Mouse (Mus musculus) forebrain, embryonic 16.5 days (tissue): ENCODE results near the gene Midn. TPM values are rescaled to one million over a fixed set of nuclear protein-coding genes. Genes with fewer than 3 reads are reported as not detected.
A peak's percentile ranks its signal among the peaks of the same experiment; 100 is the strongest.

Source experiments
- ATAC-seq: fragments of 200-750 bp; cut with Nextera tagmentation; 2 replicates; pipeline ENCODE4 v1.8.0; 2017; ENCODE audit warnings: mild to moderate bottlenecking, moderate library complexity
- H3K27ac ChIP-seq: fragments of 300-500 bp; sonication (generic); 2 replicates; pipeline ENCODE4 v1.5.1; 2014; ENCODE audit warnings: low read length, control low read depth
- H3K27me3 ChIP-seq: fragments of 300-500 bp; sonication (generic); replicated peaks from 2 replicates; pipeline ENCODE4 v1.6.1; 2014; ENCODE audit warnings: low read length; ENCODE audit not compliant: control insufficient read depth, insufficient read depth
- H3K36me3 ChIP-seq: fragments of 300-500 bp; sonication (generic); 2 replicates; pipeline ENCODE4 v1.6.1; 2014; ENCODE audit not compliant: control insufficient read depth, insufficient read depth
- H3K4me1 ChIP-seq: fragments of 300-500 bp; sonication (generic); replicated peaks from 2 replicates; pipeline ENCODE4 v1.6.1; 2014; ENCODE audit warnings: low read length; ENCODE audit not compliant: control insufficient read depth, insufficient read depth
- H3K4me2 ChIP-seq: fragments of 300-500 bp; sonication (generic); 2 replicates; pipeline ENCODE4 v1.6.1; 2014; ENCODE audit warnings: mild to moderate bottlenecking, low read length, control low read depth
- H3K4me3 ChIP-seq: fragments of 300-500 bp; sonication (generic); replicated peaks from 2 replicates; pipeline ENCODE4 v1.5.1; 2014; ENCODE audit warnings: mild to moderate bottlenecking, low read length, control low read depth
- H3K9ac ChIP-seq: fragments of 300-500 bp; sonication (generic); replicated peaks from 2 replicates; pipeline ENCODE4 v1.6.1; 2014; ENCODE audit warnings: low read depth, low read length, control low read depth
- H3K9me3 ChIP-seq: fragments of 300-500 bp; sonication (generic); 2 replicates; pipeline ENCODE4 v1.6.1; 2016; ENCODE audit warnings: low read length; ENCODE audit not compliant: control insufficient read depth
- WGBS: fragments of 180-500 bp; shearing (Covaris S2); extraction: QIAGEN DNeasy Blood & Tissue Kit; methylation state at CpG from one replicate; pipeline ENCODE4 v1.1.7; 2014; 5-methylcytosine and 5-hydroxymethylcytosine counted together
- polyA plus RNA-seq: library from polyadenylated mRNA; unstranded; fragments of >200 nt; fragmentation: Nextera tagmentation; extraction: Ambion mirVana; gene quantifications from 2 replicates; pipeline ENCODE4 v1.2.1, GENCODE M21; 2015

Gene Midn
- 26.5 and 30.9 TPM in 2 replicates for polyA plus RNA-seq

GRCm38 (mm10) chr10:80147719-80148601 lies at the start of gene Midn:
Midn (plus strand) TSS chr10:80148272.
- peak within 1 kb of the TSS; percentile 98 for H3K9ac ChIP-seq
- peak; percentile 11 for ATAC-seq
- peak within 1 kb of the TSS; percentile 63 for H3K4me3 ChIP-seq
- under 1% methylated on average over 38 of the region's 42 CpGs for WGBS
- H3K9me3 ChIP-seq, result no peaks in the 10 kb centered on the region
- H3K27ac ChIP-seq, result peak within 1 kb of the TSS; percentile 100
- no peaks in the 10 kb centered on the region for H3K36me3 ChIP-seq
- H3K4me1 ChIP-seq, result peaks cover 31% of the 10 kb centered on the region
- no peaks in the 10 kb centered on the region for H3K27me3 ChIP-seq
- peak within 1 kb of the TSS; percentile 70 for H3K4me2 ChIP-seq

GRCm38 (mm10) chr10:80098630-80099029 lies 49.4 kb upstream of the Midn start:
- WGBS, result 92% methylated on average over 5 of the region's 5 CpGs
- no peak overlapping the region for H3K9ac ChIP-seq

GRCm38 (mm10) chr10:80100982-80101381 lies 47.1 kb upstream of the Midn start:
- no peaks in the 10 kb centered on the region for H3K36me3 ChIP-seq
- ATAC-seq, result no peak
- 73% methylated on average over 11 of the region's 11 CpGs for WGBS
- peaks cover 19% of the 10 kb centered on the region for H3K4me1 ChIP-seq
- no peak overlapping the region for H3K4me3 ChIP-seq
- no peak overlapping the region for H3K4me2 ChIP-seq
- no peak overlapping the region for H3K27ac ChIP-seq
- no peaks in the 10 kb centered on the region for H3K27me3 ChIP-seq
- no peaks in the 10 kb centered on the region for H3K9me3 ChIP-seq
- no peak overlapping the region for H3K9ac ChIP-seq

More at GRCm38 (mm10) chr10:80098630-80099029, 49.4 kb upstream of the Midn start:
- Histone ChIP-seq H3K36me3 (no peaks in the 10 kb centered on the region), H3K9me3 (no peaks in the 10 kb centered on the region), H3K4me1 (peaks cover 19% of the 10 kb centered on the region), H3K27me3 (no peaks in the 10 kb centered on the region), H3K27ac (no peak overlapping the region), H3K4me3 (no peak overlapping the region), H3K4me2 (no peak overlapping the region)
- ATAC-seq, result no peak

- ATAC-seq, result peak; percentile 93
- H3K4me1 ChIP-seq, result peaks cover 17% of the 10 kb centered on the region
- H3K9ac ChIP-seq, result peak overlapping the region; percentile 96
- 0% methylated on average over 45 of the region's 59 CpGs for WGBS
- H3K27me3 ChIP-seq, result no peaks in the 10 kb centered on the region
- H3K4me2 ChIP-seq, result peak overlapping the region; percentile 93
- H3K27ac ChIP-seq, result peak overlapping the region; percentile 49
- peak overlapping the region; percentile 95 for H3K4me3 ChIP-seq
- no peaks in the 10 kb centered on the region for H3K9me3 ChIP-seq
- no peaks in the 10 kb centered on the region for H3K36me3 ChIP-seq
These were observed 45.7 kb upstream of the Midn start for GRCm38 (mm10) chr10:80102216-80102915.

- 0 out of 2 replicates have a peak, but pooled peaks have one; percentile 4 for ATAC-seq
- Histone ChIP-seq H3K9me3 (no peaks in the 10 kb centered on the region), H3K36me3 (no peaks in the 10 kb centered on the region), H3K4me3 (no peak overlapping the region), H3K9ac (no peak overlapping the region), H3K27me3 (no peaks in the 10 kb centered on the region), H3K27ac (peak overlapping the region; percentile 49), H3K4me2 (no peak overlapping the region), H3K4me1 (peaks cover 13% of the 10 kb centered on the region)
- 82% methylated on average over 2 of the region's 2 CpGs for WGBS
These were observed 45.0 kb upstream of the Midn start for GRCm38 (mm10) chr10:80103032-80103431.

GRCm38 (mm10) chr10:80104181-80104580 lies 43.9 kb upstream of the Midn start:
- WGBS, result 82% methylated on average over 3 of the region's 3 CpGs

GRCm38 (mm10) chr10:80105460-80105859 lies 42.6 kb upstream of the Midn start, which contains the start of gene Sbno2:
Sbno2 (minus strand) TSS chr10:80105571.
- Histone ChIP-seq H3K36me3 (no peaks in the 10 kb centered on the region), H3K27ac (no peak within 1 kb of the TSS), H3K9ac (no peak within 1 kb of the TSS), H3K4me1 (peaks cover 13% of the 10 kb centered on the region), H3K9me3 (no peaks in the 10 kb centered on the region), H3K27me3 (no peaks in the 10 kb centered on the region), H3K4me2 (no peak within 1 kb of the TSS), H3K4me3 (no peak within 1 kb of the TSS)
- WGBS, result 64% methylated on average over 5 of the region's 5 CpGs
- ATAC-seq, result no peak

More at GRCm38 (mm10) chr10:80104181-80104580, 43.9 kb upstream of the Midn start:
- no peak overlapping the region for H3K4me2 ChIP-seq
- ATAC-seq, result no peak
- no peaks in the 10 kb centered on the region for H3K27me3 ChIP-seq
- H3K9ac ChIP-seq, result no peak overlapping the region
- no peak overlapping the region for H3K27ac ChIP-seq
- no peak overlapping the region for H3K4me3 ChIP-seq
- H3K9me3 ChIP-seq, result no peaks in the 10 kb centered on the region
- H3K4me1 ChIP-seq, result peaks cover 13% of the 10 kb centered on the region
- H3K36me3 ChIP-seq, result no peaks in the 10 kb centered on the region

- no peaks in the 10 kb centered on the region for H3K36me3 ChIP-seq
- no peaks in the 10 kb centered on the region for H3K9me3 ChIP-seq
- H3K4me2 ChIP-seq, result no peak overlapping the region
- no peak overlapping the region for H3K4me3 ChIP-seq
- no peak overlapping the region for H3K9ac ChIP-seq
- H3K27me3 ChIP-seq, result no peaks in the 10 kb centered on the region
- ATAC-seq, result no peak
- H3K27ac ChIP-seq, result no peak overlapping the region
- H3K4me1 ChIP-seq, result peaks cover 13% of the 10 kb centered on the region
- WGBS, result 81% methylated on average over 5 of the region's 5 CpGs
These were observed 42.1 kb upstream of the Midn start for GRCm38 (mm10) chr10:80105926-80106325.

GRCm38 (mm10) chr10:80107678-80108077 lies 40.4 kb upstream of the Midn start:
- Histone ChIP-seq H3K4me1 (0 out of 2 replicates have a peak, but pooled peaks cover under 1% of the 10 kb centered on the region), H3K4me2 (no peak overlapping the region), H3K36me3 (no peaks in the 10 kb centered on the region), H3K9ac (no peak overlapping the region), H3K4me3 (no peak overlapping the region), H3K27me3 (no peaks in the 10 kb centered on the region), H3K9me3 (no peaks in the 10 kb centered on the region), H3K27ac (no peak overlapping the region)
- no peak for ATAC-seq
- WGBS, result 69% methylated on average over 6 of the region's 6 CpGs
